Mouse (Mus musculus) left cerebral cortex, adult 9 months (tissue): ENCODE measurements around the gene Doxl2.

Experiments used
- DNase-seq, 2 experiments: peaks; one replicate each; pipeline ENCODE4 v3.0.0; 2022; ENCODE audit warnings: low spot score in 2 of 2

Gene Doxl2

GRCm38 (mm10) chr6:49009161-49009555, 34.4 kb downstream of the Doxl2 start:
- no peak for DNase-seq

- no peak for DNase-seq
These were observed 34.9 kb downstream of the Doxl2 start for GRCm38 (mm10) chr6:49009665-49010064.

- DNase-seq, result no peak
These were observed 36.4 kb downstream of the Doxl2 start for GRCm38 (mm10) chr6:49011191-49011590.

- no peak for DNase-seq
These were observed 38.3 kb downstream of the Doxl2 start for GRCm38 (mm10) chr6:49013023-49013422.

GRCm38 (mm10) chr6:49013458-49013857, 38.7 kb downstream of the Doxl2 start:
- no peak for DNase-seq

- no peak for DNase-seq
These were observed 42.4 kb downstream of the Doxl2 start for GRCm38 (mm10) chr6:49017150-49017549.

- DNase-seq, result no peak
These were observed 44.6 kb downstream of the Doxl2 start for GRCm38 (mm10) chr6:49019341-49019740.

GRCm38 (mm10) chr6:49021141-49022012, 46.6 kb downstream of the Doxl2 start:
- peak; percentile 62 to 65 for DNase-seq

GRCm38 (mm10) chr6:49022384-49022783, 47.6 kb downstream of the Doxl2 start:
- no peak for DNase-seq

GRCm38 (mm10) chr6:49023315-49023714, 48.6 kb downstream of the Doxl2 start:
- DNase-seq, result no peak

GRCm38 (mm10) chr6:49025290-49025689, 50.5 kb downstream of the Doxl2 start:
- DNase-seq, result no peak

GRCm38 (mm10) chr6:49026496-49026895, 51.7 kb downstream of the Doxl2 start:
- no peak for DNase-seq

GRCm38 (mm10) chr6:49028019-49028418, 53.3 kb downstream of the Doxl2 start:
- no peak for DNase-seq
